Mouse (Mus musculus) induced T-regulatory cell, adult 2 months (primary cell): ENCODE results near the gene Zfp688.
"Not testable (repeated sequence)": the region's sequence is repeated elsewhere in the genome, so short reads cannot be mapped to it uniquely, and the experiment has no call there.

Source experiments
- DNase-seq: peaks from one replicate; pipeline ENCODE4 v3.0.0-alpha.2; 2012; ENCODE audit warnings: low read depth

The Zfp688 gene

DNA sequence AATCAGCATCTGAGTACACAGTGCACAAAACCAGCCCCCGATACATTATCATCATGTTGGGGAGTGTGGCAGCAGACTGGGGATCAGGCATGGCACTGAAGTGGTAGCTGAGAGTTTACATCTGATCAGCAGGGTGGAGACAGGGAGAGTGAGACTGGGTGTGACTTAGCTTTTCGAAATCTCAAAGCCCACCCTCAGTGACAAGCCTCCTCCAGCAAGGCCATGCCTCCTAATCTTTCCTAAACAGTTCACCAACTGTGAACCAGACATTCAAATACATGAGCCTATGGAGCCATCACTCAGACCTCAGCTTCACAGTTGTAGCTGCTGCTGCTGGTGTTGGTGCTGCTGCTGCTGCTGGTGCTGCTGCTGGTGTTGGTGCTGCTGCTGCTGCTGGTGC is 10.4 kb downstream of the Zfp688 start:
- no peak for DNase-seq

DNA sequence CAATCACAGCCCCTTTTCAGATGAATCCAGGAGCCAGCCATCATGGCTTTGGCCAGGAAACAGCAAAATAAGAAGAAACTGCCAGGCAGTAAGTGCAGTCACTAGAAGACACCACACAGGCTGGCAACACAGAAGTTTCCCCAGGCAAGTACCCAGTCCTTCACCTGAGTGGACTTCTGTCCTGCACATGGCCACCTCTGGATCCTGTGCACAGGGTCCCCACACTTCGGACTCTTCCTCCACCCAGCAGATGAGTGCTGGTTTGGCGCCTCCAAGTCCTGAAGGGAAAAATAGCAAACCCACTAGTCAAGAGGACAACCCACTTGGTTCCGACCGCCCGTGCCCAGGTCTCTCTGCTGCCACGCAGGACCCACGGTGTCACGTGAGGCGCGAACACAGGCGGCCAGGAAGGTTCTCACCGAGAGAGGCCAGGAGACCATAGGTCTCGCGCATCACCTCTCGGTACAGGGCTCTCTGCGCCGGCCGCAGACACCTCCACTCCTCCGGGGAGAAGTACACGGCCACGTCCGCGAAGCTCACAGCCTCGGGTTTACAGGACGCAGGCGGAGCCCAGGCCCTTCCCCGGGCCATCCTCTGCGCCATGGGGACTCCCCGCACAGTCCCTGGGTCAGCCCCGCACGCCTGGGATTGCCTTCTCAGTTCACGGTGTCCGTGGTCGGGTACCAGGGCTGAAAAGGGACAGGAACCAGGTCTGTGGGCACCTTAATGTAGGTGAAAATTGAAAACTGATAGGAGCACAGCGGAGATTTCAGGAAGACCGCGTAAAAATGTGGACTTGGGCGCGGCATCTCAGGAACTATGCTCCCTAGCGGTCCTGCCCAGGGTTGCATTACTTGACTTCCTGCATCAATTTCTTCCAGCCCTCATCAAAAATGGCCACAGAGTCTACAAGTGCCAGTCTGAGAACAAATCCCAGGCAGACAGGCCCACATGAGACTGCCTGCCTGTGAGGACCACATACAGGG is 15.6 kb downstream of the Zfp688 start, which contains the start of gene Zfp764:
TSS of gene Zfp764 (minus strand) at position 821 of the 986 bp plus-strand sequence.
- peak; percentile 96 for DNase-seq

DNA sequence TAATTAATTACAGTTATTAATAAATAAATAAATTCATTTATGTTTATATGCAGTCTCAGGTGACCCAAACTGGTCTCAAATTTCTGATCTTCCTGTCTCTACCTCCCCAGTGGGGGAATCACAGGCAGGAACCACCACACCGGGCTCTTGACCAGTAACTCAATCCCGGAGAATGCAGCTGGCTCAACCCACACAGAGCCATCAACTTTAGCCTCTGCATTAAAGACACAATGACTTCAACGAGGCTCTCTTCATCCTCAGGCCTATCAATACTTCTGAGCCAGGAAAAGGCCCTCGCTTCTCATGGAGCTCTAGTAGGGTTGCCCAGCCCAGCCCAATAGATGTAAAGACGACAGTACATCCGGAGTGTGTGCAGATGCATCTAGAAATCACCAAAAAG is 17.8 kb downstream of the Zfp688 start:
- not testable (repeated sequence) for DNase-seq

DNA sequence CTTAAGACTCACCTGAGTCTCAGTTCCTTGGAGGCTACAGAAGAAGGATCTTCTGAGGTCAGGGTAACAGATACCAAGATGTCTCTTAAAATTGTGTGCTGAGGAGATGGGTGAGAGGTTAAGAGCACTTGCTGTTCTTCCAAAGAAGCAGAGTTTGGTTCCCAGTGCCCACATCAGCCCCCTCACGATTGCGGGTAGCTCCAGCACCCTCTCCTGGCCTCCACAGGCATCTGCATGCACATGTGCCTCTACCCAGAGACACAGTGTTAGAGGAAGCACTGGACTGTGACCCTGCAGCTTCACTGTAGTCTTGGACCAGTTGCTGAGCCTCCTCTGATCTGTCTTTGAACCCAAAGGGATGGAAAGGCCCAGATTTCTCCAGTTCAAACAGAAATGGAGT is 18.9 kb downstream of the Zfp688 start:
- DNase-seq = no peak

DNA sequence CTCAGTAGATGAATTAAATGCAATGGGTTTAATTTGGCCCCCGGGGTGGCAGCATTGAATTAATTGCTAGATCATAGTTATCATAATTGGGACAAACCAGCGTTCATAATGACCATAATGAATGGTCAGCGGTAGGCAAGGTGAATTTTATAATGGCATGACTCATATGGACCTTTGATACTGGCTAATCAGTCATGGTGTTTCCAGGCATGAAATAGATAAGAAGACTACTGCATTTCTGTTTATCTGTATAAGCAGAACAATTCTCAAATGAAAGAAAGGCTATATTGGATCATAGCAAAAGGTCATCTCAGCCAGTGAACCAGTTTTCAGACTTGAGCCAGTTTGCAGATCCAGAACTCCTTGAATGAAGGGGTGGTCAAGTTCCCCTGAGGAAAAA is 21.5 kb downstream of the Zfp688 start:
- no peak for DNase-seq

DNA sequence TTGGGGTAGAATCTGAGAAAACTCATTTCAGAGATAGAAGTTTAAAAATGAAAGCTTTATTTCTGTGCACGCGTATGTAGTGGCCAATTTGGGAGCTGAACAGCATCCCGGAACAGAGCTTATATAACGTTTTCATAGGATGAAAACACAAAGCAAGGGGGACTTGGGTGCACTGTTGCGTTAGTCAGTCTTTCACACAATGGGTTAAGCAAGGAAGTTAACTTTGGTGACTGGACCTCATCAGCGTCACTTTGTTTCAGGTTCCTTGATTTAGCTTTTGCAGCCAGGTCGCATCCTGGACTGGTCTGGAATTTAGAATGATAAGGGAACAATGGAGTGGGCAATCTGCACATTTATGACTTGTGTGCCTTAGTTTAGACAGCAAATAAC is 27.9 kb downstream of the Zfp688 start:
- DNase-seq = no peak

DNA sequence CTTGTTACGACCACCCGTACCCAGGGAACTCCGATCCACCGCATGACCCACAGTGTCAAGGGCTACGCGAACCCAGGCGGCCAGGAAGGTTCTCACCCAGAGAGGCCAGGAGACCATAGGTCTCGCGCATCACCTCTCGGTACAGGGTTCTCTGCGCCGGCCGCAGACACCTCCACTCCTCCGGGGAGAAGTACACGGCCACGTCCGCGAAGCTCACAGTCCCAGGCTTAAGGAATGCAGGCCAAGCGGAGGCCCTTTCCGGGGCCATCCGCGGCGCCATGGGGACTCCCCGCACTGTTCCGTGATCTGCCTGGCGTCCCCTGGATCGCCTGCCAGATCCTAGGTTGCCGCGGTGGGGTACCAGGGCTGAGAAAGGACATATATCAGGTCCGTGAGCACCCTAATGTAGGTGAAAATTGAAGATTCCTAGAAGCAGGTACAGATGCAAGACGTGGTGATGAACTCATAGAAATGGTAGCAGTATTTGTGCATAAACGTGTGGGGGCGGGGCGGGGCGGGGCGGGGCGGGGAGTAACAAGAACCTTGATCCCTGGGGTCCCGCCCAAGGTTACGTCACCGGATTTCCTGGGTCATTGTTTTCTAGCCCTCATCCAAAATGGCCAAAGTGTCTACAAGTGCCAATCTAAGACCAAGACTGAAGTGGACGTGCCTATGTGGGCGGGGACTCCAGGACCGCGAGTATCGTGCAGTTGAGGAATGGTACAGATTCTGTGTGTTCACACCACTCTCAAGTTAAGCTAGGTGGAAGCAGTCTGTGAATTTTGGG is 28.5 kb downstream of the Zfp688 start, which contains the start of gene E430018J23Rik:
TSS of gene E430018J23Rik (minus strand) at position 473 of the 787 bp plus-strand sequence.
- peak; percentile 100 for DNase-seq

DNA sequence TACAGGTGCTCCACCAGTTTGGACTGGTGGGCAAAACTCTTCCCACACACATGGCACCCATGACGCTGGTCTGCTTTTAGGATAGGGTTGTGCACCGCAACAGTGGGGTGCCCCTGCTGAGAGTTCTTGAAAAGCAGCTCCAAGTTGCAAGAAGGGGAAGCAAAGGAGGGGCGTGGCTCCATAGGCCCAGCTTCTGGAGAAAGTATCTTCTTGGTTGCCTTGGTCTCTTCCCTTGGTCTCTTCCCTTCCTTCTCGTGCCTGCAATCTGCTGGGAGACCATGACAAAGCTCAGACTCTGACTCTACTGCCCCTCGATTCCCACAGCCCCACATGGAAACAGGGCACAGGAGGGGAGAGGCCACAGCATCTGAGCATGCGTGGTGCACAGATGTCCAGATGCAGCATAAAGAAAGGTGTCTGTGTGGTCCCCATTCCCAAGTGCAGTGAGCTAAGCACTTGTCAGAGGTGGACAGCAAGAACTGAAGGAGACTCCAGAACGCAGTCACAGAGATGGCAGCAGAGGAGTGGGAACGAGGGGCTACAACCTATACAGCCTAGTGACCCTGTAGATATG is 29.5 kb downstream of the Zfp688 start:
- DNase-seq = no peak

DNA sequence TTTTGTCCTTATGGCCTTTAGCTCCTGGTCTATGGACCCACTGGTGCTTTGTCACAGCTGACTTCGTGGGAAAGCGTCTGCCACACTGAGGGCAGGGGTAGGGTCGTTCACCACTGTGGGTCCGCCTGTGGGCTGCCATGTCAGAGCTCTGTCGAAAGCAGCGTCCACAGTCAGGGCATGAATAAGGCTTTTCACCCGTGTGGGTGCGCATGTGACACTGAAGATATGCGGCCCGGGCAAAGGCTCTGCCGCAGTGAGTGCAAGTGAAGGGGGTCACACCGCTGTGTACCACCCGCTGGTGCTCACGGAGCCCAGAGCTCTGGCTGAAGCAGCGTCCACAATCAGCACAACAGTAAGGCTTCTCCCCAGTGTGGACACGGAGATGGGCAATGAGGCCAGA is 30.3 kb downstream of the Zfp688 start:
- DNase-seq = no peak

DNA sequence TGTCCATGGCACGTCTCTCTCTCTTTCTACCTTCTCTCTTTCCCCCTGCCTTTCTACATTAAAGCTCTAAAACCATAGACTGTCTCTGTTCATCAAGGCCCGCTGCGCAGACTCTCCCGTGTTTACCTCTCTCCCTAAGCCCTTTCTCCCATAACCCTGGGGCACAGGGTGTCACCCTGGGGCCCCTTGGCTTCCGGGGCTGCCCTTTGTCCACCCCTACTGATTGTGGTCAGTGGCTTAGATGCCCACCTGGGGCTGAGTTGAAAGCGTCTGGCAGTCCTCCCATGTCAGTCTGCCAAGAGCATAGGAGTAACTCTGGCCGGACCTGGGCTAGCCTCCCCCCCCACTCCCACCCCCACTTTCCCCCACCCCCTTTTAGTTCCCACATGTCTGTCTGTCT is 31.6 kb downstream of the Zfp688 start:
- DNase-seq = no peak

DNA sequence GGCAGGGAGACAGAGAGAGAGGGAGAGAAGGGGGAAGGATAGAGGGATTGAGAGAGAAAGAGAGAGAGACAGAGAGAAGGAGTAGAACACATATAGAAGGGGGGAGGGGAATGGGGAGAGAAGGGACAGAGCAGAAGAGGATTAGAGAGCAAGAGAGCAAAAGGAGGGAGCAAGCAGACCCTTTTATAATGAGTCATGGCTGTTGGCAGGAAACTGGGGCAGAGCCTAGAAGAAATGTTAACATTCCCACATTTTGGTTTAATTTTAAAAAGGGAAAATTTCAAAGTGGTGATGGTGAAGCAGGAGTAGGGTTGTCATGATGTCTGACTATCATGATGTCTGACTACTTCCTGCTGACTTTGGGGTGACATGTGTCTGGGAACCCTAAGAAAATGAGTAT is 33.7 kb downstream of the Zfp688 start:
- DNase-seq = not testable (repeated sequence)

DNA sequence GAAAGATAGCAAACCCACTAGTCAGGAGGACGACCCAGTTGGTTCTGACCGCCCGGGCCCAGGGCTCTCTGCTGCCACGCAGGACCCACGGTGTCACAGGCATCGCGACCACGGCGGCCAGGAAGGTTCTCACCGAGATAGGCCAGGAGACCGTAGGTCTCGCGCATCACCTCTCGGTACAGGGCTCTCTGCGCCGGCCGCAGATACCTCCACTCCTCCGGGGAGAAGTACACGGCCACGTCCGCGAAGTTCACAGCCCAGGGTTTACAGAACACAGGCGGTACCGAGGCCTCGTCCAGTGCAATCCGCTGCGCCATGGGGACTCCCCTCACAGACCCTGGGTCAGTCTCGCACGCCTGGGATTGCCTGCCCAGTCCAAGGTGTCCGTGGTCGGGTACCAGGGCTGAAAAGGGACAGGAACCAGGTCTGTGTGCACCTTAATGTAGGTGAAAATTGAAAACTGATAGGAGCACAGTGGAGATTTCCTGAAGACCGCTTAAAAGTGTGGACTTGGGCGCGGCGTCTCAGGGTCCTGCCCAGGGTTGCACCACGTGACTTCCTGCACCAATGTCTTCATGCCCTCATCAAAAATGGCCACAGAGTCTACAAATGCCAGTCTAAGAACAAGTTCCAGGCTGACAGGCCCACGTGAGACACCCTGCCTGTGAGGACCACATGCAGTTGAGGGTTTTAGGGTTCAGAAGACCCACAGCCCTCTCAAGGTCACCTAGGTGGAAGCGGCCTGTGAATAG is 35.1 kb downstream of the Zfp688 start, which contains the start of gene 9130019O22Rik:
TSS of gene 9130019O22Rik (minus strand) at position 526 of the 752 bp plus-strand sequence.
- peak; percentile 97 for DNase-seq

DNA sequence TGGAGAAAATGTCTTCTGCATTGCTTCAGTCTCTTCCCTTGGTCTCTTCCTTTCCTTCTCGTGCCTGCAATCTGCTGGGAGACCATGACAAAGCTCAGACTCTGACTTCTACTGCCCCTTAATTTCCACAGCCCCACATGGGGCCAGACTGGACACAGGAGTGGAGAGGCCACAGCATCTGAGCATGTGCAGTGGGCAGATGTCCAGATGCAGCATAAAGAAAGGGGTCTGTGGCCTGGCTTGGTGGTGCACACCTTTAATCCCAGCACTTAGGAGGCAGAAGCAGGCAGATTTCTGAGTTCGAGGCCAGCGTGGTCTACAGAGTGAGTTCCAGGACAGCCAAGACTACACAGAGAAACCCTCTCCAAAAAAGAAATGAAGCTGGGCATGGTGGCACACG is 36.3 kb downstream of the Zfp688 start:
- DNase-seq = not testable (repeated sequence)

DNA sequence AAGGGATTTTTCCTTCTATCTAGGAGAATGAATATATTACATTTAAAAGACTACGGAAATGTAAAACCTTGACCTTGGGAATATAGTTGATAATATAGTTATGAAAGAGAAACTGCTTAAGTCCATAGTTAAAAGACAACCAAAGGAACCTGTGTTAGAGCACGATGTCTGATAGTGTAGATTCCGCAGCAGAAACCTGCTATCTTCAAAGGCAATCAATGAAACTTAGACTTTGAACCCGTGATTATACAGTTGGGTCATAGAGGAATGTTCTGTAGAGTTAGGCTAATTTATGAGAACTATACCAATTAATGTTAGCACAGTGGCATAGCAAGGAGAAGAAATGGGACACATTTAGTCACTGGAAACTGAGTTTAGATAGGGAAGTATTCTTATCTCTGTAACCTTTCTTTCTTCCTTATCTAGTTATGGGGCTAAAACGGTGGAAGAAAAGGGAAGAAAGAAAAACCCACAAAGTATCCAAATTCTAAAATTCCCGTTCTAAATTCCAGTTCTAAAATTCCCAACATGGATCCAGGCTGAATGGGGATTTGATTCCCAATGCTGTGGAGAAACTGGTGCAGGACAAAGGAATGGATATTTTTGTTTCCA is 43.5 kb downstream of the Zfp688 start:
- DNase-seq = no peak

DNA sequence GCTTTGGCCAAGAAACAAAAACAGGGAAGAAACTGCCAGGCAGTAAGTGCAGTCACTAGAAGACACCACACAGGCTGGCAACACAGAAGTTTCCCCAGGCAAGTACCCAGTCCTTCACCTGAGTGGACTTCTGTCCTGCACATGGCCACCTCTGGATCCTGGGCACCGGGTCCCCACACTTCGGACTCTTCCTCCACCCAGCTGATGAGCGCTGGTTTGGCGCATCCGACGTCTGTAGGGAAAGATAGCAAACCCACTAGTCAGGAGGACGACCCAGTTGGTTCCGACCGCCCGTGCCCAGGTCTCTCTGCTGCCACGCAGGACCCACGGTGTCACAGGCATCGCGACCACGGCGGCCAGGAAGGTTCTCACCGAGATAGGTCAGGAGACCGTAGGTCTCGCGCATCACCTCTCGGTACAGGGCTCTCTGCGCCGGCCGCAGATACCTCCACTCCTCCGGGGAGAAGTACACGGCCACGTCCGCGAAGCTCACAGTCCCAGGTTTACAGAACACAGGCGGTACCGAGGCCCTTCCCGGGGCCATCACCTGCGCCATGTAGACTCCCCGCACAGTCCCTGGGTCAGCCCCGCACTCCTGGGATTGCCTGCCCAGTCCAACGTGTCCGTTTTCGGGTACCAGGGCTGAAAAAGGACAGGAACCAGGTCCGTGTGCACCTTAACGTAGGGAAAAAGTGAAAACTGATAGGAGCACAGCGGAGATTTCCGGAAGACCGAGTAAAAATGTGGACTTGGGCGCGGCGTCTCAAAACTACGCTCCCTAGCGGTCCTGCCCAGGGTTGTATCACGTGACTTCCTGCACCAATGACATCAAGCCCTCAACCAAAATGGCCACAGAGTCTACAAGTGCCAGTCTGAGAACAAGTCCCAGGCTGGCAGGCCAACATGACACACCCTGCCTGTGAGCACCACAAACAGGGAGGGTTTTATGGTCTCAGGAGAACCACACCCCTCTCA is 46.3 kb downstream of the Zfp688 start, which contains the start of gene Zfp747:
TSS of gene Zfp747 (minus strand) at position 780 of the 975 bp plus-strand sequence.
- DNase-seq = peak; percentile 99

DNA sequence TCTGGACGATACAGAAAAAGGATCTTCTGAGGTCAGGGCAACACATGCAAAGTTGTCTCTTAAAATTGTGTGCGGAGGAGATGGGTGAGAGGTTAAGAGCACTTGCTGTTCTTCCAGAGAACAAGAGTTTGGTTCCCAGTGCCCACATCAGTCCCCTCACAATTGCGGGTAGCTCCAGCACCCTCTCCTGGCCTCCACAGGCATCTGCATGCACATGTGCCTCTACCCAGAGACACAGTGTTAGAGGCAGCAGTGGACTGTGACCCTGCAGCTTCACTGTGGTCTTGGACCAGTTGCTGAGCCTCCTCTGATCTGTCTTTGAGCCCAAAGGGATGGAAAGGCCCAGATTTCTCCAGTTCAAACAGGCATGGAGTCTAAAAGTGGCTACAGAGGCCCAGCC is 50.0 kb downstream of the Zfp688 start:
- DNase-seq = not testable (repeated sequence)

DNA sequence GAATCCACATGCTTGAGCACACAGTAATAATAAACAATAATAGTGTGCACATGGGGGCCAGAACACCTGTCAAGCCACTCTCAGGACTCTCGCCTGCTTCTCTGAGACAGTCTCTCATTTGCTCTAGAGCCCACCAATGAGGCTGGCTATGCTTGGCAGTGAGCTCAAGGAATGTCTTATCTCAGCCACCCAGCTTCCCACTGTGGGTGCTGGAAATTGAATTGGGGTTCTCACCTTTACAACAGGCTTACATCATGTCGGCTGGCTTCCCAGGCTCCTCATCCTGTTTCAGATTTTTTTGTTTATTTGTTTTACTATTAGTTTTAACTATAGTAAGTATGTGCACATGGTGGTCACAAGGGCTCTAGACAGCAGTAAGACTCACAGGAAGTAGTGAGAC is 50.7 kb downstream of the Zfp688 start:
- no peak for DNase-seq
